Mouse (Mus musculus) frontal cortex, postnatal 10 days (tissue): ENCODE data around the gene Csrnp3.

ENCODE experiments used
- DNase-seq, 2 experiments: peaks; one replicate each; pipeline ENCODE4 v3.0.0; 2022; ENCODE audit warnings: low spot score in 2 of 2, mixed read lengths in 1 of 2

Csrnp3 gene

GRCm38 (mm10) chr2:65942346-65942745 is 96.8 kb downstream of the Csrnp3 start:
- DNase-seq: no peak

GRCm38 (mm10) chr2:65948808-65949207 is 103.2 kb downstream of the Csrnp3 start:
- no peak for DNase-seq

DNA sequence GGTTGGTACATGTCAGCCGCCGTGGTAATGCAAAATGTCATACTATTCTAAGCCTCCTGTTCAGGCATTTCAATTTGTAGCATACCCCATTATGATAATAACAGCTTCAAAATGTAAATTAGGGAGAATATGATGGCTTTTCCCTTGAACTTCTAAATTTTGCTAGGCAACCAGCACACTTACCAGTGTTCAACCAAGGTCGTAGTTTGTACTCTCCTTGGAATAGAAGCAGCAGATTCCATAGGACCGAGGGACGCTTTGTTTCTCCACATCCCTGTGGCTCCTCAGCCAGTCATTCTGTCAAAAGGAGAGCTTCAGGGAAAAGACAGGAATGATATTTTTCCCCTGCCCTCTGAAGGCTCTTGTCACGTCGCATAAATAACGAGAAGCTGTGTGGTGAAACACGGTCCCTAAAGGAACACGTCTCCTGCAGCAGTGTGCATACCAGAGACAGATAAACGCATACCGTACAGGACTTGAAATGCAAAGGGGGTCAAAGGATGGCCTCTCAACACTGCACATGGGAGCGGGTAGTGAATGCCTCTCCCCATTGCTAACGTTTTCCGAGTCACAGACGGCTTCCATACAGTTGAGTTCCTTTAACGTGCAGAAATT is 108.3 kb downstream of the Csrnp3 start:
- no peak for DNase-seq

DNA sequence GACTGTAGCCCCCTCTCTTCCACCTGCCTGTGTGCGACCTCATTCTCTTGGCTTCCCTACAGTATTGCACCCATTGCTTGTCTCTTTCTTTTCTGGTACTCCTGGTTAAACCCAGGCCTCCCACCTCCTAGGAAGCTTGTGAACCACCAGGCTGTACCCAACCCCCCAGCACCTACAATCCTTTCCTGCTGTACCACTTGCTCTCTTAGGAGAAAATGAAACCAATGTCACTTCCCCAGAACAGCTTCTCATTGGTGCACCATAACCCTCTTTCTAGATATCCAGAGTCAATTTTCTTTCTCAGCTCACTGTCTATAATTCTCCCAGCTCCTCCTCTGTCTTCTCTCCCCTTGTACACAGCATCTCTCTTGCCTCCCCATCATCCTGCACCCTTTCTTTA is 110.2 kb downstream of the Csrnp3 start:
- no peak for DNase-seq

- no peak for DNase-seq
Measured at GRCm38 (mm10) chr2:65956727-65957126, 111.2 kb downstream of the Csrnp3 start.

DNA sequence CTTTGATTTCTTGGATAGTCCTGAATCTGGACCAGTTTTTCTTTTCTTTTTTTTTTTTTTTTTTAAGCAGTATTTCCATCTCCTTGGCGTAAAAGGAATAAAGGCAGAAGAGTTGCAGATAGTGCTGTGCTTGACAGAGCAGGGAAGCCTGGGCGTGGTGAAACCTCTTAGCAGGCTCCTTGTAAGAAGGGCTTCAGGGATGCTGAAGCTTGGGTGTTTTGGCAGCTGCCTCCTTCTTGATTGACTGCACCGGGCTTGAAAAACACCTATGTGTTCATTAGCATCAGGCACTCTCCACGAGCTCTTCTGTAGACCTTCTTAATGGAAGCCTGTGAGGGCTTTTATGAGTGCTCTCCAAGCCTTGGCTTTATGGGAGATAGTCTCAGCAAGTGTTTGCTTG is 117.9 kb downstream of the Csrnp3 start:
- DNase-seq: no peak

DNA sequence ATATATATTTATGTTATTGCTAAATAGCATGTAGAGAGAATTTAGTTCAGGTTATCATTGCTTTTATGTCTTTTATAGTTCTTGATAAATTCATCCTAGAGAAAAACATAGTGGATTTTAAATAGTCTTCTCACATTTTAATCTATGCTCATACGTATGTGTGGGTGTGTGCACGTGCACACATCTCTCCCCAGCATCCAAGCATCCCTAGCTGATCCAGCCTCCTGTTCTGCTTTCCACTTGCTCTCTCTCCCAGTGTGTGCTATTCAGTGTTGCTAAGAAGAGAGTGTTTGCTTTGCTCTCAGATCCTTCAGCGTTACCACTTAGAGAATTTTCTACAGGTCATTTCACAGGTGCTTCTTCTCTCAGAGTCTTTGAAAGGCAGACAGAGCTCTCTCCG is 123.2 kb downstream of the Csrnp3 start:
- no peak for DNase-seq

DNA sequence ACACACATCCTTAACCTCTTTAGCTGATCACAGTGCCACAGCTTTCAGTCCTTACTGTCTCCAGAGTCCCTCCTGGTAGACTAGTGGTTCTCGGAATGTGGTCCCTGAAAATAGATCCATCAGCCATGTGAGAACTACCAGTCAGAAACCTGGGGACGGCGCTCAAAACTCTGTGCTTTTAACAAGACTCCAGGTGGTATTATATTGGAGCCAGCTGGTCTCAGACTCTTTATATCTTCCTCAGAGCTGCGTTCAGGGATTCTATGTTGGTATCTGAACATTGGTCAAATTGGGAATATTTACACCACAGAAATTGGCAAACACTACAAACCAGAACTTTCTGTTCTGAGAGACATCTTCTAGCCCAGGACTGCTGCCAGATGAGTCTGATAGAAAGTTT is 128.3 kb downstream of the Csrnp3 start:
- no peak for DNase-seq

DNA sequence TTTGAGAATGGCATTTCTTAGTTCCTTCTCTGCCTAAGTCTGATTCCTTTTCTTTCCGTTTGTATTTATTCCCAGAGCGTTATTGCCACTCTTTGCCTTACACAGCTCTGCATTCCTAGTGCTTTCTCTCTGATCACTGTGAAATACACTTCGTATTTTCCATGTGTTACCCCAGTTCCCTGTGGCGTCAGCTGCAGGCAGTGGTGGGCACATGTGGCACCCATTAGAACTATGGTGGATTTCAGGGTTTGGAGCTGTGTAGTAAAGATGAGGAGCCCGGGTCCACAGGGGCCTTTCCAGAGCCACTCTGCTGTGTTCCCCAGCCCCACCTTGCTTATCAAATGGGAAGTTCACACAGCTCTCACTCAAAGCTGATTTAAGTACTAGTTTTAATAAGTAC is 129.8 kb downstream of the Csrnp3 start:
- DNase-seq: no peak

DNA sequence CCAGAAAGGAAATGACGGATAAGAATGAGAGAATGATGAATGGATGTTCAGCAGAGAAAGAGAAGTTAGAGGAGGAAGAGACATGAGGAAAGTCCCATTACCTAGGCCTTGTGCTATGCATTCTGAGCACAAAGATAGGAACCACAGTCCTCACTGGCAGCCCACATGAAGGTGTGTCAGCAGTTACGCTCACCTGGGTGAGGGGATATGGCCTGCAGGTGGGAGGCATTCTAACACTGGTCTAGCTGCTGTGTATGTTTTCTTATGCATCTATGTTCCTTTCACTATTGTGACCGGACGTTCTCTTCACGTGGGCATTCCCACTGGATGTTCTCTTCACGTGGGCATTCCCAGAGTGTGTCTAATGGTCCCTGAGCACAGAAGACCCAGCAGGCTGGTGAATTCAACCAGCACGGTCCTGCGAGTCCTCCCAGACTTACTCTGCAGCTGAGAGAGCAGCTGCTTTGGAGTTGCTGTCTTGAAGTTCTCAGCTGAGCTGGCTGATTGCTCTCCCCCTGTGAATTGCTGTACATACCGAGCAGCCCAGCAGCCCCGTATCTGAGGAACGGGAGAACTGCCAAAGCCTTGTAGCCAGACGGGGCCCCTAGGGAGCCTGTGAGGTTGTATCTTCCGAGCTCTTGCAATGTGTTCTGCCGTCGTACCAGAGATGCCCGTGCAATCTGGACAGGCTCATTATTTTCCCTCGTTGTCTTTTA is 133.9 kb downstream of the Csrnp3 start:
- no peak for DNase-seq

GRCm38 (mm10) chr2:65981470-65981869 is 135.9 kb downstream of the Csrnp3 start:
- DNase-seq: no peak

- DNase-seq: no peak
Measured at GRCm38 (mm10) chr2:65981965-65982364, 136.4 kb downstream of the Csrnp3 start.

- no peak for DNase-seq
Measured at GRCm38 (mm10) chr2:65985706-65986105, 140.1 kb downstream of the Csrnp3 start.

DNA sequence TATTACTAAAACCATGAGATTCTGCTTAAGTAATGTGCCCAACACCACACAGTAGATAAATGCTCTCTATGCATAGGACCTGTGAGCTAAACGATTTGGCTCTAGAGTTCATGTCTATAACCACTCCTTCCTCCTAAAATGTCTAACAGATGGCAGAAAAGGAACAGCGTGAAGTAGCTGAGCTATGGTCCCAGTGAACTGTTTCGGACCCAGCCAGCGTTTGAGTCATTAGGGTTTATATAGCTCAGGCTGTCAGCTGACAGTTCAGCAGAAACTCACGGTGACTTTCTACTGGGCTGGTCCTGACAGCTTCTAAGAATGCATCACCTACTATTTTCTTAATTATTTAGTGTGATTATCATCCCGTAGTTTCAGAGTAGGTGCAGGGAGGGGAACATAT is 141.5 kb downstream of the Csrnp3 start:
- DNase-seq: no peak

GRCm38 (mm10) chr2:65987588-65987987 is 142.0 kb downstream of the Csrnp3 start:
- DNase-seq: no peak

- no peak for DNase-seq
Measured at GRCm38 (mm10) chr2:65988788-65989187, 143.2 kb downstream of the Csrnp3 start.

DNA sequence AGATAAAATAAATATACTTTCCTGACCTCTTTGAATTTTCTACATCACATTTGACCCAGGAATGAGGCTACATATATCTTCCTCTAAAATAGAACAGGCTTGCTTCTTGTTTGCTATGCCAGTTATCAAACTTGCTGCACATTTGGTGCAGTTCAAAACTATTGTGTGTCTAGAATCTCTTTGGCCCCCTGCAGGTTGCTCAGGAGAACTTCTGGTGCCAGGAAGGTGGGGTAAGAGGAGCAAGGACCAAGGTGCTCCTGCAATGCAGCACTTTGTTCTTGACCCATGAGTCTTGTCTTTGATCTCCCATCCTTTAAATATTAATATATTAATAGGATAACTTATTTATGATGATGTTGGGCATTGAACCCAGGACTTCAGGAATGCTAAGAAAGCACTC is 144.5 kb downstream of the Csrnp3 start:
- no peak for DNase-seq

DNA sequence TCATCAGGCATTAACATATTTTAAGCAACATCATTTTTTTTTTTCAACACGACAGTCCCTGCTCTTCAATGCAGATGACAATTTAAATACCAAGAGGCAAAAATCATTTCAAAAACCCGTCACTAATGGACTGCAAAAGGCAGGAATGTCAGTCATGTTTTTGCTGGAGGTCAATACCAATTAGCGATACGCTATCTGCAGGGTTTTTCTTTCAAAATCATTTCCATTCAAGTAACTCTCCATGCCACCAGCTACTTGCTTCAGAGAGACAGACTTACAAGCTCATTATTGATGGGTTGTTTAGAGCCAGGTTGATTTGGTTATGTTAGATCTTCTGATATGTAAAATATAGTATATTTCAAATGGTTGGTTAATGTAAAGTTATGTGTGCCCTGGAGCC is 145.2 kb downstream of the Csrnp3 start:
- no peak for DNase-seq

- no peak for DNase-seq
Measured at GRCm38 (mm10) chr2:65993371-65993770, 147.8 kb downstream of the Csrnp3 start.

GRCm38 (mm10) chr2:65994886-65995468 is 149.4 kb downstream of the Csrnp3 start:
- DNase-seq: no peak

DNA sequence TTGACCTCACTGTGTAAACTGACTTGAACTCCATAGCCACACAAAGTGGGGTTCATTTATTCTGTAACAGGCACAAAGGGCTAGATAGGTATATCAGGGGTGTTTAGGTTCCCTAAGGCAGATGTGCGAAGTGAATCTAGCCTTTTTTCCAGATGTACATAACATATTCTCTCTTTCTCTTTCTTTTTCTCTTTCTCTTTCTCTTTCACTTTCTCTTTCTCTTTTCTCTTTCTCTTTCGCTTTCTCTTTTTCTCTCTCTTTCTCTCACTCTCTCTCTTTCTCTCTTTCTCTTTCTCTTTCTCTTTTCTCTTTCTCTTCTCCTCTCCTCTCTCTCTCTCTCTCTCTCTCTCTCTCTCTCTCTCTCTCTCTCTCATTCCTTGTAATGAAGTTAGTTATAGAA is 153.2 kb downstream of the Csrnp3 start:
- no peak for DNase-seq

DNA sequence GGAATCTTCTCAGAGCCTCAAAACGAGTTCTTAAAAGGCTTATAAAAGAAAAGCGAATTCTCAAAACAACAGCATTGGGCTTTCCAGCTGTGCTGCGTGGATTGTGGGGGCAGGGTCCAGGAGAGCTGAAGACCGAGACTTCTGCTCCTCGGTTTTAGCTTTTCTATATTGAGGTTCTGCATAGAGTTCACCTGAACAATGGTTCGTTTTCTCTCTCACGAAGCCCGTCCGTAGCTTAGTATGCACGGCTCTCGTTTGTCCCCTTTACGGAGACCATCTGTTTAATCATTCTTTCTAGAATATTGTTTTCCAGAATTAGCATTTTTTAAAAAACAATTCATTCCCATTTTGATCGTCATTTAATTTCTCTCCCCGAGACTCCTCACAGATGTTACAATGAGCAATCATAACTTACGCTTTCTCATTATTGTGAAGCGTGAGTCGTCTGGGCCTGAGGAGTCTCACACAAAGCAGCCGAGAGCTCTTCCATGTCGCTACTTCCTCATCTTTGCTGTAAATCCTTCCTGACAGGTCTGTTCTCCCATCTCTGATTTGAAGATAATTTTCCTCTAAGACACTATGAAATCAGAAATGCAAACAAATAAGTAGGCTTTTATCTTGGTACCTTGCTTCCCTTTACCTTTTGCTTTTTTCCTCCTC is 163.6 kb downstream of the Csrnp3 start:
- no peak for DNase-seq

DNA sequence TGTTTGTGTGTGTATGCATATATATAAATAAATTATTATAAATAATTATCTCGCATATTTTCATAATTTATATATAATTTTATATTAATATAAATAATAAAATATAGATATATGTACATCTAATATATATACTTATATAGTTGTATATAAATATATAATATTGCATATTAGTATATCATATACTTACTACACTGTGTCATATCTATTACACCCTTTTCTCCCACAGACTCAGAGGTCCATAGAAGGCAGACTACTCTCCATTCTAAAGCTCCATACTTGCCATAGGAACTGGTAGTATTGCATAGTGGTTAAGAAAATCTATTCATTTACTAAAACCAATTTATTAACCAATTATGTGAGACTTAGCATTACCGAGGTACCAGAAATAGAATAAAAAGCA is 164.1 kb downstream of the Csrnp3 start:
- no peak for DNase-seq
